8 mouse cellular contexts compared by ENCODE assay signal in genomic region chr15:59784556-59784929, GRCm38 (mm10).
DNase-seq lines count a peak whose midpoint lies in the region; ATAC-seq and TF ChIP-seq lines count a peak whose summit lies in the region.

No protein-coding gene starts in this region.

- H3K4me3 ChIP-seq in forebrain, embryonic 13.5 days = no peak overlapping the region
- no peak overlapping the region for H3K4me3 ChIP-seq in forebrain, postnatal 0 days (ENCODE audit: low read depth, low read length)
- no peak overlapping the region for H3K4me3 ChIP-seq in lung, postnatal 0 days (ENCODE audit: low read depth, low read length)
- no peak overlapping the region for H3K4me3 ChIP-seq in liver, embryonic 16.5 days (ENCODE audit: low read depth, low read length)
- H3K4me3 ChIP-seq in stomach, postnatal 0 days (ENCODE audit: low read depth, low read length) = no peak overlapping the region

- H3K4me2 ChIP-seq in forebrain, embryonic 13.5 days = peak overlapping the region; percentile 54
- no peak overlapping the region for H3K4me2 ChIP-seq in forebrain, postnatal 0 days (ENCODE audit: low read depth)
- no peak overlapping the region for H3K4me2 ChIP-seq in lung, postnatal 0 days (replicated peaks; ENCODE audit: low read depth, low read length)
- no peak overlapping the region for H3K4me2 ChIP-seq in liver, embryonic 16.5 days (ENCODE audit: low read depth, low read length)
- no peak overlapping the region for H3K4me2 ChIP-seq in stomach, postnatal 0 days (replicated peaks; ENCODE audit: low read depth)

- WGBS in forebrain, embryonic 13.5 days = 39% methylated on average over 8 of the region's 8 CpGs
- 50% methylated on average over 8 of the region's 8 CpGs for WGBS in forebrain, postnatal 0 days
- WGBS in lung, postnatal 0 days = 29% methylated on average over 8 of the region's 8 CpGs
- 17% methylated on average over 8 of the region's 8 CpGs for WGBS in liver, embryonic 16.5 days (ENCODE audit: insufficient replicate concordance)
- 61% methylated on average over 8 of the region's 8 CpGs for WGBS in stomach, postnatal 0 days

- no peak for DNase-seq in forebrain, postnatal 0 days
- DNase-seq in lung, postnatal 0 days (ENCODE audit: low spot score) = no peak
- no peak for DNase-seq in lung, adult 18-20 months
- DNase-seq in stomach, postnatal 0 days (ENCODE audit: low spot score) = no peak
- no peak for DNase-seq in testis, postnatal 10 days (ENCODE audit: low spot score)
- no peak for DNase-seq in layer of hippocampus, adult 18-20 months (ENCODE audit: low spot score in 2 of 2)

- H3K4me1 ChIP-seq in forebrain, embryonic 13.5 days = peaks cover 16% of the 10 kb centered on the region; the same call in 1 of the 2 replicates
- H3K4me1 ChIP-seq in forebrain, postnatal 0 days (ENCODE audit: insufficient read depth) = peaks cover 4% of the 10 kb centered on the region; the same call in 1 of the 2 replicates
- no peaks in the 10 kb centered on the region for H3K4me1 ChIP-seq in lung, postnatal 0 days (ENCODE audit: insufficient read depth, low read depth, low read length)
- peaks cover 19% of the 10 kb centered on the region for H3K4me1 ChIP-seq in liver, embryonic 16.5 days (ENCODE audit: control insufficient read depth, low read depth, low read length)
- no peaks in the 10 kb centered on the region for H3K4me1 ChIP-seq in stomach, postnatal 0 days (replicated peaks; ENCODE audit: control insufficient read depth, insufficient read depth)

- H3K27ac ChIP-seq in forebrain, embryonic 13.5 days = no peak overlapping the region
- H3K27ac ChIP-seq in forebrain, postnatal 0 days (ENCODE audit: low read depth, low read length) = no peak overlapping the region
- H3K27ac ChIP-seq in lung, postnatal 0 days (ENCODE audit: low read length) = peak overlapping the region; percentile 68
- H3K27ac ChIP-seq in liver, embryonic 16.5 days (ENCODE audit: low read length) = peak overlapping the region; percentile 88
- H3K27ac ChIP-seq in stomach, postnatal 0 days (replicated peaks) = no peak overlapping the region

- no peaks in the 10 kb centered on the region for H3K27me3 ChIP-seq in forebrain, embryonic 13.5 days
- no peaks in the 10 kb centered on the region for H3K27me3 ChIP-seq in forebrain, postnatal 0 days (ENCODE audit: insufficient read depth, low read length)
- no peaks in the 10 kb centered on the region for H3K27me3 ChIP-seq in lung, postnatal 0 days (replicated peaks; ENCODE audit: insufficient read depth, low read length)
- no peaks in the 10 kb centered on the region for H3K27me3 ChIP-seq in liver, embryonic 16.5 days (ENCODE audit: control insufficient read depth, insufficient read depth, low read depth, low read length)
- no peaks in the 10 kb centered on the region for H3K27me3 ChIP-seq in stomach, postnatal 0 days (ENCODE audit: control insufficient read depth, insufficient read depth, low read length)

- no peak overlapping the region for H3K9ac ChIP-seq in forebrain, embryonic 13.5 days
- no peak overlapping the region for H3K9ac ChIP-seq in forebrain, postnatal 0 days
- H3K9ac ChIP-seq in lung, postnatal 0 days (replicated peaks; ENCODE audit: low read depth) = no peak overlapping the region
- no peak overlapping the region for H3K9ac ChIP-seq in liver, embryonic 16.5 days (ENCODE audit: low read depth, low read length)
- peak overlapping the region; percentile 23; the same call in 1 of the 2 replicates for H3K9ac ChIP-seq in stomach, postnatal 0 days (ENCODE audit: low read length)

- H3K36me3 ChIP-seq in forebrain, embryonic 13.5 days (ENCODE audit: poor library complexity, severe bottlenecking) = no peaks in the 10 kb centered on the region
- H3K36me3 ChIP-seq in forebrain, postnatal 0 days (ENCODE audit: insufficient read depth) = no peaks in the 10 kb centered on the region
- no peaks in the 10 kb centered on the region for H3K36me3 ChIP-seq in lung, postnatal 0 days (ENCODE audit: insufficient read depth, low read length)
- no peaks in the 10 kb centered on the region for H3K36me3 ChIP-seq in liver, embryonic 16.5 days (ENCODE audit: control insufficient read depth, insufficient read depth)
- no peaks in the 10 kb centered on the region for H3K36me3 ChIP-seq in stomach, postnatal 0 days (ENCODE audit: control insufficient read depth, insufficient read depth, low read length)

- ATAC-seq in forebrain, embryonic 13.5 days = no peak
- ATAC-seq in forebrain, postnatal 0 days = no peak
- no peak; the same call in 1 of the 2 replicates for ATAC-seq in lung, postnatal 0 days
- ATAC-seq in liver, embryonic 16.5 days (ENCODE audit: low read depth) = peak; percentile 43
- no peak for ATAC-seq in stomach, postnatal 0 days (ENCODE audit: low FRiP score, low TSS enrichment)

- peaks cover 5% of the 10 kb centered on the region for H3K9me3 ChIP-seq in forebrain, embryonic 13.5 days (replicated peaks)
- no peaks in the 10 kb centered on the region for H3K9me3 ChIP-seq in forebrain, postnatal 0 days (ENCODE audit: low read length)
- H3K9me3 ChIP-seq in lung, postnatal 0 days (ENCODE audit: low read length) = no peaks in the 10 kb centered on the region
- no peaks in the 10 kb centered on the region for H3K9me3 ChIP-seq in liver, embryonic 16.5 days (replicated peaks; ENCODE audit: control insufficient read depth, low read length)
- H3K9me3 ChIP-seq in stomach, postnatal 0 days (ENCODE audit: control insufficient read depth, low read length) = 0 out of 2 replicates have a peak, but pooled peaks cover 5% of the 10 kb centered on the region

- no peak for TF ChIP-seq CTCF in forebrain, postnatal 0 days (IDR thresholded peaks at IDR 0.05; ENCODE audit: low read depth)
- TF ChIP-seq CTCF in lung, postnatal 0 days (IDR thresholded peaks at IDR 0.05) = no peak
- no peak for TF ChIP-seq CTCF in stomach, postnatal 0 days (IDR thresholded peaks at IDR 0.05; ENCODE audit: low read depth)

- TF ChIP-seq EP300 in lung, postnatal 0 days (IDR thresholded peaks at IDR 0.05) = no peak
- TF ChIP-seq EP300 in stomach, postnatal 0 days (optimal IDR thresholded peaks at IDR 0.05) = no peak

Comparison
In these comparisons a context has a peak if more than half of its experiments do, and no peak if none do; other contexts are left out.
1. H3K27ac ChIP-seq: peak in lung, postnatal 0 days (single experiment) and liver, embryonic 16.5 days (single experiment); none in forebrain, embryonic 13.5 days (single experiment), forebrain, postnatal 0 days (single experiment) and stomach, postnatal 0 days (single experiment).